Mouse (Mus musculus): Measurements from ENCODE around the gene Sipa1. TPM values are rescaled to one million over a fixed set of nuclear protein-coding genes. Genes with fewer than 3 reads are reported as not detected.

Sipa1 gene
- total RNA-seq, 1 experiment from 2014 or later = 199 TPM

GRCm38 (mm10) chr19:5614953-5615352 is 48.6 kb downstream of the Sipa1 start:
- no peak for ATAC-seq (ENCODE audit: extremely low read depth, insufficient number of reproducible peaks, low FRiP score, poor library complexity, severe bottlenecking)

- ATAC-seq (ENCODE audit: extremely low read depth, insufficient number of reproducible peaks, low FRiP score, poor library complexity, severe bottlenecking) = no peak
These were observed 50.6 kb downstream of the Sipa1 start for GRCm38 (mm10) chr19:5612762-5613411.

GRCm38 (mm10) chr19:5611973-5612372 is 51.5 kb downstream of the Sipa1 start:
- no peak for ATAC-seq (ENCODE audit: extremely low read depth, insufficient number of reproducible peaks, low FRiP score, poor library complexity, severe bottlenecking)

- ATAC-seq (ENCODE audit: extremely low read depth, insufficient number of reproducible peaks, low FRiP score, poor library complexity, severe bottlenecking) = peak; percentile 85
These were observed 53.7 kb downstream of the Sipa1 start, which contains the start of gene Kat5 for GRCm38 (mm10) chr19:5609547-5610404. Gene Kat5 (minus strand): TSS chr19:5610237.

GRCm38 (mm10) chr19:5609171-5609546 is 54.3 kb downstream of the Sipa1 start:
- ATAC-seq (ENCODE audit: extremely low read depth, insufficient number of reproducible peaks, low FRiP score, poor library complexity, severe bottlenecking) = no peak

- ATAC-seq (ENCODE audit: extremely low read depth, insufficient number of reproducible peaks, low FRiP score, poor library complexity, severe bottlenecking) = no peak
These were observed 54.8 kb downstream of the Sipa1 start for GRCm38 (mm10) chr19:5608707-5609106.

GRCm38 (mm10) chr19:5607705-5608410 is 55.6 kb downstream of the Sipa1 start:
- ATAC-seq (ENCODE audit: extremely low read depth, insufficient number of reproducible peaks, low FRiP score, poor library complexity, severe bottlenecking) = no peak

- no peak for ATAC-seq (ENCODE audit: extremely low read depth, insufficient number of reproducible peaks, low FRiP score, poor library complexity, severe bottlenecking)
These were observed 57.3 kb downstream of the Sipa1 start for GRCm38 (mm10) chr19:5606196-5606595.

GRCm38 (mm10) chr19:5605126-5605525 is 58.4 kb downstream of the Sipa1 start:
- no peak for ATAC-seq (ENCODE audit: extremely low read depth, insufficient number of reproducible peaks, low FRiP score, poor library complexity, severe bottlenecking)

- no peak for ATAC-seq (ENCODE audit: extremely low read depth, insufficient number of reproducible peaks, low FRiP score, poor library complexity, severe bottlenecking)
These were observed 59.8 kb downstream of the Sipa1 start for GRCm38 (mm10) chr19:5603664-5604063.

- ATAC-seq (ENCODE audit: extremely low read depth, insufficient number of reproducible peaks, low FRiP score, poor library complexity, severe bottlenecking) = peak; percentile 91
These were observed 61.6 kb downstream of the Sipa1 start, which contains the start of gene Rnaseh2c for GRCm38 (mm10) chr19:5601752-5602541. Gene Rnaseh2c (plus strand): TSS chr19:5601873.

Other genes starting within 250 kb of the Sipa1 start
- gene Drap1, start 238.7 kb downstream of the Sipa1 start, total RNA-seq (2017) = 91.6 and 100 TPM in 2 replicates
- gene AI837181, start 238.6 kb downstream of the Sipa1 start, total RNA-seq (2017) = 21.1 and 22.2 TPM in 2 replicates
- gene Fosl1, start 216.2 kb downstream of the Sipa1 start, total RNA-seq (2017) = not detected in 2 replicates
- 2.3 and 2.8 TPM in 2 replicates for gene Ccdc85b, start 205.8 kb downstream of the Sipa1 start, total RNA-seq (2017)
- 133 and 137 TPM in 2 replicates for gene Fibp, start 203.1 kb downstream of the Sipa1 start, total RNA-seq (2017)
- 11.1 and 11.2 TPM in 2 replicates for gene Ctsw, start 195.2 kb downstream of the Sipa1 start, total RNA-seq (2017)
- 0.70 TPM in 1 of 2 replicates, not detected in the other for gene Efemp2, start 189.8 kb downstream of the Sipa1 start, total RNA-seq (2017)
- gene Mus81, start 175.3 kb downstream of the Sipa1 start, total RNA-seq (2017) = 19.0 and 22.0 TPM in 2 replicates
- gene Cfl1, start 173.3 kb downstream of the Sipa1 start, total RNA-seq (2017) = 1,009 and 1,084 TPM in 2 replicates
- 0.86 and 5.0 TPM in 2 replicates for gene 1700020D05Rik, start 159.9 kb downstream of the Sipa1 start, total RNA-seq (2017)
- 7.4 and 11.3 TPM in 2 replicates for gene Snx32, start 153.2 kb downstream of the Sipa1 start, total RNA-seq (2017)
- gene Ovol1, start 103.1 kb downstream of the Sipa1 start, total RNA-seq (2017) = 0.23 and 0.25 TPM in 2 replicates
- gene Ap5b1, start 95.7 kb downstream of the Sipa1 start, total RNA-seq (2017) = 14.6 and 18.0 TPM in 2 replicates
- 50.5 and 64.0 TPM in 2 replicates for gene Rnaseh2c, start 61.8 kb downstream of the Sipa1 start, total RNA-seq (2017)
- gene Kat5, start 53.5 kb downstream of the Sipa1 start, total RNA-seq (2017) = 77.8 and 89.0 TPM in 2 replicates
- gene Rela, start 26.2 kb downstream of the Sipa1 start, total RNA-seq (2017) = 143 and 145 TPM in 2 replicates
- 64.1 and 65.3 TPM in 2 replicates for gene Map3k11, start 25.0 kb upstream of the Sipa1 start, total RNA-seq (2017)
- gene Pcnx3, start 25.2 kb upstream of the Sipa1 start, total RNA-seq (2017) = 58.3 and 60.2 TPM in 2 replicates
- gene Kcnk7, start 40.7 kb upstream of the Sipa1 start, total RNA-seq (2017) = 1.7 and 2.3 TPM in 2 replicates
- 88.8 and 91.8 TPM in 2 replicates for gene Ehbp1l1, start 62.6 kb upstream of the Sipa1 start, total RNA-seq (2017)
- 21.1 and 24.4 TPM in 2 replicates for gene Fam89b, start 65.9 kb upstream of the Sipa1 start, total RNA-seq (2017)
- gene Ltbp3, start 77.2 kb upstream of the Sipa1 start, total RNA-seq (2017) = 0.35 TPM in 1 of 2 replicates, not detected in the other
- gene Scyl1, start 107.7 kb upstream of the Sipa1 start, total RNA-seq (2017) = 35.9 and 44.0 TPM in 2 replicates
- gene Frmd8, start 211.6 kb upstream of the Sipa1 start, total RNA-seq (2017) = 32.9 and 38.6 TPM in 2 replicates
- gene Slc25a45, start 214.1 kb upstream of the Sipa1 start, total RNA-seq (2017) = 56.6 and 64.7 TPM in 2 replicates
- gene Tigd3, start 230.4 kb upstream of the Sipa1 start, total RNA-seq (2017) = 1.4 and 1.5 TPM in 2 replicates
- 80.0 and 104 TPM in 2 replicates for gene Dpf2, start 249.3 kb upstream of the Sipa1 start, total RNA-seq (2017)